Mouse (Mus musculus): ENCODE data around the gene Etnk2. TPM values are rescaled to one million over a fixed set of nuclear protein-coding genes. Genes with fewer than 3 reads are reported as not detected.

Gene Etnk2
- polyA plus RNA-seq, 1 experiment = 0.18 TPM

DNA sequence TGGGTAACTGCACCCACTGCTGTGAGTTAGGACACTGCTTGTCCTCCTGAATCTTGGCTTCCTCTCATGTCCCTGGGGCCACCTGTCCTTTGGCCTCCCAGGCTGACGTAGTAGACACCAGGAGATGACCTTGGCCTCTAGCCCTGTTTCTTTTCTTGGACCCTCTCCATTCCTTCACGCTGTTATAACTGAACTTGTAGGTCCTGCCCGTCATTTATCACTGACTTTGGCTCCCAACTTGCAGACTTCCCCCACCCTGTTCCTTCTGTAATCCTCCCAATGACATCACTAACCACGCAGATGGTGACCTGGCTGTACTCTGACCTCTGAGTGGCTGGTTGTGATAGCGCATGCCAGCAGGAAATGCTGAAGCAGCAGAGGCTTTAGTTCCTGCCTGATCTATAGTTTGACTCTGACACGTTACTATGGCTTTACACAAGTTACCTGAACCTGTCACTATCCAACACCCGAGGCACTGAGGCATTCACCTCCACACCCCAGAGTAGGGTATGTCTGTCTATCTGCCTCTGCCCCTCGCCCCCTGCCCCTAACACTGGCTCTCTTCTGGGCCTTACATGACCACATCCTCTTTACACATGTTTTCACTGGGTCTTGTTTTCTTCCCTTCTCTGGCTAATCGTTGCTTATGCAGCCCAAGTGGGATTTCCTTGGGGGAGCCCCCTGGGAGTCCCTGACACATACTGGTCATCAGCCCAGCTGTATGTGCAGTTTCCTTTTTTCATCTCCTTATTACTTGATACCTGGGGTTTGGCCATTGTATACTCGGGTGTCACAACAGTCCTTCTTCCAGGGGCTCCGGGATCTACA, 15.5 kb upstream of the Etnk2 start:
- DNase-seq = no peak
- H3K36me3 ChIP-seq (ENCODE audit: control insufficient read depth, insufficient read depth, low read length) = no peaks in the 10 kb centered on the region
- no peaks in the 10 kb centered on the region for H3K27me3 ChIP-seq (ENCODE audit: control insufficient read depth, insufficient read depth, low read length)
- WGBS = 52% methylated on average over 11 of the region's 11 CpGs
- TF ChIP-seq CTCF (IDR thresholded peaks at IDR 0.05; ENCODE audit: borderline replicate concordance, control insufficient read depth, extremely low read depth, insufficient read depth, low read length, poor library complexity) = no peak
- TF ChIP-seq POLR2A (IDR thresholded peaks at IDR 0.05; ENCODE audit: control insufficient read depth, extremely low read depth, insufficient read depth, low read length, poor library complexity) = no peak
- H3K4me1 ChIP-seq (replicated peaks; ENCODE audit: control insufficient read depth, insufficient read depth, low read length) = no peaks in the 10 kb centered on the region; the same call in 1 of the 2 replicates
- no peak overlapping the region for H3K27ac ChIP-seq (ENCODE audit: control insufficient read depth, insufficient read depth, low read length)
- H3K4me3 ChIP-seq (ENCODE audit: control insufficient read depth, insufficient read depth, low read length) = no peak overlapping the region

- Histone ChIP-seq H3K27ac (ENCODE audit: control insufficient read depth, insufficient read depth, low read length) (no peak within 1 kb of the TSS), H3K4me1 (replicated peaks; ENCODE audit: control insufficient read depth, insufficient read depth, low read length) (no peaks in the 10 kb centered on the region; the same call in 1 of the 2 replicates), H3K4me3 (ENCODE audit: control insufficient read depth, insufficient read depth, low read length) (no peak within 1 kb of the TSS), H3K36me3 (ENCODE audit: control insufficient read depth, insufficient read depth, low read length) (no peaks in the 10 kb centered on the region), H3K27me3 (ENCODE audit: control insufficient read depth, insufficient read depth, low read length) (no peaks in the 10 kb centered on the region)
- DNase-seq = no peak
- 88% methylated on average over 1 of the region's 1 CpGs for WGBS
- TF ChIP-seq POLR2A (IDR thresholded peaks at IDR 0.05; ENCODE audit: control insufficient read depth, extremely low read depth, insufficient read depth, low read length, poor library complexity) (no peak), CTCF (IDR thresholded peaks at IDR 0.05; ENCODE audit: borderline replicate concordance, control insufficient read depth, extremely low read depth, insufficient read depth, low read length, poor library complexity) (no peak)
These were observed 13.2 kb upstream of the Etnk2 start, which contains the start of gene Ren1 for GRCm38 (mm10) chr1:133350210-133350609. TSS of gene Ren1 (plus strand) at chr1:133350510.

- DNase-seq = no peak
- WGBS = 55% methylated on average over 9 of the region's 9 CpGs
These were observed 11.6 kb upstream of the Etnk2 start for GRCm38 (mm10) chr1:133351762-133352161.

GRCm38 (mm10) chr1:133353371-133353809, 10.0 kb upstream of the Etnk2 start:
- H3K27me3 ChIP-seq (ENCODE audit: control insufficient read depth, insufficient read depth, low read length) = no peaks in the 10 kb centered on the region
- TF ChIP-seq POLR2A (IDR thresholded peaks at IDR 0.05; ENCODE audit: control insufficient read depth, extremely low read depth, insufficient read depth, low read length, poor library complexity) (no peak), CTCF (IDR thresholded peaks at IDR 0.05; ENCODE audit: borderline replicate concordance, control insufficient read depth, extremely low read depth, insufficient read depth, low read length, poor library complexity) (peak; percentile 80; the same call in 1 of the 2 replicates)
- DNase-seq = peak; percentile 76
- H3K36me3 ChIP-seq (ENCODE audit: control insufficient read depth, insufficient read depth, low read length) = no peaks in the 10 kb centered on the region
- no peak overlapping the region for H3K27ac ChIP-seq (ENCODE audit: control insufficient read depth, insufficient read depth, low read length)
- no peak overlapping the region for H3K4me3 ChIP-seq (ENCODE audit: control insufficient read depth, insufficient read depth, low read length)
- 52% methylated on average over 12 of the region's 12 CpGs for WGBS
- H3K4me1 ChIP-seq (replicated peaks; ENCODE audit: control insufficient read depth, insufficient read depth, low read length) = no peaks in the 10 kb centered on the region; the same call in 1 of the 2 replicates

More at GRCm38 (mm10) chr1:133351762-133352161, 11.6 kb upstream of the Etnk2 start:
- TF ChIP-seq CTCF (IDR thresholded peaks at IDR 0.05; ENCODE audit: borderline replicate concordance, control insufficient read depth, extremely low read depth, insufficient read depth, low read length, poor library complexity) = no peak
- TF ChIP-seq POLR2A (IDR thresholded peaks at IDR 0.05; ENCODE audit: control insufficient read depth, extremely low read depth, insufficient read depth, low read length, poor library complexity) = no peak
- Histone ChIP-seq H3K4me1 (replicated peaks; ENCODE audit: control insufficient read depth, insufficient read depth, low read length) (no peaks in the 10 kb centered on the region; the same call in 1 of the 2 replicates), H3K4me3 (ENCODE audit: control insufficient read depth, insufficient read depth, low read length) (no peak overlapping the region), H3K27me3 (ENCODE audit: control insufficient read depth, insufficient read depth, low read length) (no peaks in the 10 kb centered on the region), H3K27ac (ENCODE audit: control insufficient read depth, insufficient read depth, low read length) (no peak overlapping the region), H3K36me3 (ENCODE audit: control insufficient read depth, insufficient read depth, low read length) (no peaks in the 10 kb centered on the region)

DNA sequence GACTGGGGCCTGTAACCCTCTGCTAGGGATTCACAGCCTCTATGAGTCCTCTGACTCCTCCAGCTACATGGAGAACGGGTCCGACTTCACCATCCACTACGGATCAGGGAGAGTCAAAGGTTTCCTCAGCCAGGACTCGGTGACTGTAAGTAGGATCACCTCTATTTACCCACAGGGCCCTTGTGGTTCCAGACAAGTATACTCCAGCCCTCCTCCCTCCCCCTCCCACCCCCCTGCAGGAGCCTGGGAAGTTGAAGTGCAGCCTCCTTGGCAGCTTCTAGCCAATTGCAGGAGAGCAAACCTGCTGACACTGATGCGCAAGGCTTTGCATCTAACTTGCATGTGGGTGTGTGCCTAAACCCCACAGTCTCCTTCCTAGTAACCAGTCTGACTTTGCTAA, 7.9 kb upstream of the Etnk2 start:
- H3K36me3 ChIP-seq (ENCODE audit: control insufficient read depth, insufficient read depth, low read length) = no peaks in the 10 kb centered on the region
- TF ChIP-seq CTCF (IDR thresholded peaks at IDR 0.05; ENCODE audit: borderline replicate concordance, control insufficient read depth, extremely low read depth, insufficient read depth, low read length, poor library complexity) = no peak
- no peak for TF ChIP-seq POLR2A (IDR thresholded peaks at IDR 0.05; ENCODE audit: control insufficient read depth, extremely low read depth, insufficient read depth, low read length, poor library complexity)
- H3K27me3 ChIP-seq (ENCODE audit: control insufficient read depth, insufficient read depth, low read length) = no peaks in the 10 kb centered on the region
- WGBS = 90% methylated on average over 5 of the region's 5 CpGs
- no peak overlapping the region for H3K4me3 ChIP-seq (ENCODE audit: control insufficient read depth, insufficient read depth, low read length)
- DNase-seq = no peak
- no peaks in the 10 kb centered on the region; the same call in 1 of the 2 replicates for H3K4me1 ChIP-seq (replicated peaks; ENCODE audit: control insufficient read depth, insufficient read depth, low read length)
- H3K27ac ChIP-seq (ENCODE audit: control insufficient read depth, insufficient read depth, low read length) = no peak overlapping the region

GRCm38 (mm10) chr1:133355912-133356311, 7.5 kb upstream of the Etnk2 start:
- TF ChIP-seq POLR2A (IDR thresholded peaks at IDR 0.05; ENCODE audit: control insufficient read depth, extremely low read depth, insufficient read depth, low read length, poor library complexity) (no peak), CTCF (IDR thresholded peaks at IDR 0.05; ENCODE audit: borderline replicate concordance, control insufficient read depth, extremely low read depth, insufficient read depth, low read length, poor library complexity) (no peak)
- H3K36me3 ChIP-seq (ENCODE audit: control insufficient read depth, insufficient read depth, low read length) = no peaks in the 10 kb centered on the region
- no peaks in the 10 kb centered on the region; the same call in 1 of the 2 replicates for H3K4me1 ChIP-seq (replicated peaks; ENCODE audit: control insufficient read depth, insufficient read depth, low read length)
- H3K27ac ChIP-seq (ENCODE audit: control insufficient read depth, insufficient read depth, low read length) = no peak overlapping the region
- DNase-seq = no peak
- H3K27me3 ChIP-seq (ENCODE audit: control insufficient read depth, insufficient read depth, low read length) = no peaks in the 10 kb centered on the region
- H3K4me3 ChIP-seq (ENCODE audit: control insufficient read depth, insufficient read depth, low read length) = no peak overlapping the region
- 84% methylated on average over 15 of the region's 15 CpGs for WGBS

All from thymus, adult 2 months (tissue).